1 mouse cellular context compared by ENCODE assay signal in the genomic region with DNA sequence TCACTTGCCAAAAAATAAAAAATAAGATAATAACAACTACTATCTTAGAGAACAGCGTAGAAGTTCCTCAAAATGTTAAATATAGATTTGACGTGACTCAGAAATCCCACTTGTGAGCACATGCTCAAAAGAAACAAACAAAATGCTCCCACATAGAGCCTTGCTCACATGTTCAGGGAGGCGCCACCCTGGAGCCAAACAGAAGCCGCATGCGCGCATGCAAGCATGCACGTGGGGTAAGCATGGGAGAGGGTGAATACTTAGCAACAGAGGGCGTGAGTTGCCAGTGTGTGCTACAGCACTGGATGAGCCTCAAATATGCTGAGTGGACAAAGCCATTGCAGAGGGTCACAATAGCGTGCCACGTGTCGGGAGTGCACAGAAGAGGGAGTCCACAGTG.
TF ChIP-seq lines count a peak whose summit lies in the region.

No protein-coding gene starts in this region.

TF ChIP-seq in MEL, 35 proteins besides CTCF, POLR2A, EP300 and RAD21 (continued from another document):
- TF ChIP-seq UBTF (IDR thresholded peaks at IDR 0.05; ENCODE audit: borderline replicate concordance, insufficient read depth, low read depth, low read length) = no peak
- peak; percentile 67; the same call in 1 of the 2 replicates for TF ChIP-seq USF1 (IDR thresholded peaks at IDR 0.05; ENCODE audit: low read depth, low read length)
- peak; percentile 72 for TF ChIP-seq GATA1 (IDR thresholded peaks at IDR 0.05; ENCODE audit: low read depth, low read length)
- TF ChIP-seq ETS1 (IDR thresholded peaks at IDR 0.05; ENCODE audit: low read depth, low read length) = peak; percentile 93
- TF ChIP-seq TCF12 (IDR thresholded peaks at IDR 0.05; ENCODE audit: low read depth, low read length) = peak; percentile 56; the same call in 1 of the 2 replicates
- TF ChIP-seq NELFE (IDR thresholded peaks at IDR 0.05; ENCODE audit: low read depth, low read length) = no peak
- TF ChIP-seq CHD1 (IDR thresholded peaks at IDR 0.05; ENCODE audit: low read depth, low read length) = no peak
- peak; percentile 90 for TF ChIP-seq MYC (IDR thresholded peaks at IDR 0.05; ENCODE audit: low read depth, low read length)
- peak; percentile 92 for TF ChIP-seq MEF2A (IDR thresholded peaks at IDR 0.05; ENCODE audit: extremely low read depth, insufficient replicate concordance, low read depth, low read length, poor library complexity, severe bottlenecking)
- peak; percentile 94 for TF ChIP-seq MAX (IDR thresholded peaks at IDR 0.05; ENCODE audit: low read length)
- TF ChIP-seq NRF1 (IDR thresholded peaks at IDR 0.05; ENCODE audit: insufficient read depth, low read depth, low read length, poor library complexity, severe bottlenecking) = peak; percentile 62
- peak; percentile 96 for TF ChIP-seq MXI1 (IDR thresholded peaks at IDR 0.05; ENCODE audit: low read depth, low read length)
- TF ChIP-seq BHLHE40 (IDR thresholded peaks at IDR 0.05; ENCODE audit: borderline replicate concordance, low read depth, low read length) = peak; percentile 83
- TF ChIP-seq HCFC1 (IDR thresholded peaks at IDR 0.05; ENCODE audit: low read depth, low read length) = 0 out of 2 replicates have a peak, but pooled peaks have one; percentile 19
- no peak for TF ChIP-seq ELF1 (IDR thresholded peaks at IDR 0.05; ENCODE audit: low read depth, low read length)
- peak; percentile 90 for TF ChIP-seq SIN3A (IDR thresholded peaks at IDR 0.05; ENCODE audit: low read length)
- TF ChIP-seq MYB (IDR thresholded peaks at IDR 0.05; ENCODE audit: low read depth, low read length) = no peak
